Mouse (Mus musculus) myocyte (in vitro differentiated cells): Measurements from ENCODE around the gene Phf10.

ENCODE experiments used
- E2F4 ChIP-seq: IDR thresholded peaks from one replicate; pipeline ENCODE4 v1.6.1; 2011; ENCODE audit warnings: mild to moderate bottlenecking, control low read depth, moderate library complexity; ENCODE audit not compliant: insufficient read depth
- MAX ChIP-seq: IDR thresholded peaks from one replicate; pipeline ENCODE4 v1.6.1; 2011; ENCODE audit warnings: low read depth, mild to moderate bottlenecking, control low read depth
- MYOD1 ChIP-seq, 3 experiments: IDR thresholded peaks; one replicate each; pipeline ENCODE4 v1.6.1; 2011; ENCODE audit warnings: control low read depth in 2 of 3, low read depth in 2 of 3, mild to moderate bottlenecking in 2 of 3, moderate library complexity in 1 of 3; ENCODE audit not compliant: insufficient read length in 2 of 3, control insufficient read depth in 1 of 3
- MYOG ChIP-seq, 3 experiments: IDR thresholded peaks; one replicate each; pipeline ENCODE4 v1.6.1; 2011; ENCODE audit warnings: control low read depth in 2 of 3, low read depth in 2 of 3, mild to moderate bottlenecking in 2 of 3; ENCODE audit not compliant: insufficient read length in 2 of 3, control insufficient read depth in 1 of 3, insufficient read depth in 1 of 3
- POLR2A ChIP-seq: IDR thresholded peaks from one replicate; pipeline ENCODE4 v1.6.1; 2011; ENCODE audit warnings: low read depth, mild to moderate bottlenecking, control low read depth, moderate library complexity; ENCODE audit not compliant: insufficient read length
- POLR2AphosphoS2 ChIP-seq: IDR thresholded peaks from one replicate; pipeline ENCODE4 v1.6.1; 2011; ENCODE audit warnings: low read depth, control low read depth; ENCODE audit not compliant: insufficient read length
- TCF12 ChIP-seq: IDR thresholded peaks from one replicate; pipeline ENCODE4 v1.6.1; 2011; ENCODE audit warnings: mild to moderate bottlenecking, control low read depth; ENCODE audit not compliant: poor library complexity, insufficient read depth, severe bottlenecking
- USF1 ChIP-seq: IDR thresholded peaks from one replicate; pipeline ENCODE4 v1.6.1; 2011; ENCODE audit warnings: low read depth, mild to moderate bottlenecking, control low read depth, moderate library complexity

DNA sequence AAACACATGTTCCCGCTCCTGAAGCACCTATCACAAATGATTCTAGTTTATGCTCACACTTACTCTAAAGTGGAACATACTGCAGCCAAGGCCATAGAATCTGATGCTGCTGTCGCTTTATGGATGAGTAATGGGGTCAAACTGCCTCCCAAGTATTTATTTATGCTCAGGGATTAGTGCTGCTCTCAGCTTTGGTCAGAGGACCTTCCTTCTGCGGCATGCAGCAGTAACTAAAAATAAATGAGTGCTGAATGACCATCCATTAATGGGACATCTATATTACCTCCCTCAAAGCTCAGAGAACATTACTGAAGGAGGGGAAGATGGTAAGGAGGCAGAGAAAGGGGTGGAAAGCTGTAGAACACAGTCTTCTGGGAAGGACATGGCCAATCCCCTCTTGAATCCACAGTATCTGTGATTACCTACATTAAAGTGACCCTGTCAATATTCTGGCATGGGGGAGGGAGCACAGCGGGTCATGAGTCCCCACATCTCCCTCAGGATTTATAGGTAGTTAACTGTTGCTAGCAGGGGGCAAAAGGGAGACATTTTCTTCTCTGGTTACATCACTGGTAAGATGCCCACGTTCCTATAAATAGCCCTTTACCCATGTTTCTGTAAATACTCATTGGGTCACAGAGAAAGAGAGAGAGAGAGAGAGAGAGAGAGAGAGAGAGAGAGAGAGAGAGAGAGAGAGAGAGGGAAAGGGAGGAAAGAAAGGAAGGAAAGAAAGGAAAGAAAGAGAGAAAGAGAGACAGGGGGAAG lies 25.1 kb downstream of the Phf10 start:
- no peak for TF ChIP-seq POLR2AphosphoS2
- TF ChIP-seq POLR2A: no peak
- TF ChIP-seq E2F4: no peak
- TF ChIP-seq MYOD1 (IDR thresholded peaks at IDR 0.05; ENCODE audit: control insufficient read depth in 1 of 3, insufficient read length in 2 of 3, low read depth in 2 of 3): no peak
- TF ChIP-seq MAX: no peak
- TF ChIP-seq TCF12: no peak
- TF ChIP-seq USF1: no peak
- no peak for TF ChIP-seq MYOG (IDR thresholded peaks at IDR 0.05; ENCODE audit: control insufficient read depth in 1 of 3, insufficient read depth in 1 of 3, insufficient read length in 2 of 3, low read depth in 2 of 3)
